Mouse (Mus musculus): ENCODE results near the gene Poc5.

Poc5 gene

GRCm38 (mm10) chr13:96388042-96388888 is at the start of gene Poc5:
Gene Poc5 (plus strand): TSS chr13:96388294.
- DNase-seq (ENCODE audit: low read depth, low spot score), result peak; percentile 97

GRCm38 (mm10) chr13:96341461-96341860 is 46.6 kb upstream of the Poc5 start:
- DNase-seq (ENCODE audit: low read depth, low spot score), result no peak

- no peak for DNase-seq (ENCODE audit: low read depth, low spot score)
Measured at GRCm38 (mm10) chr13:96344778-96345177, 43.3 kb upstream of the Poc5 start.

- no peak for DNase-seq (ENCODE audit: low read depth, low spot score)
Measured at GRCm38 (mm10) chr13:96346581-96346980, 41.5 kb upstream of the Poc5 start.

- no peak for DNase-seq (ENCODE audit: low read depth, low spot score)
Measured at GRCm38 (mm10) chr13:96350207-96350606, 37.9 kb upstream of the Poc5 start.

GRCm38 (mm10) chr13:96351264-96351663 is 36.8 kb upstream of the Poc5 start:
- no peak for DNase-seq (ENCODE audit: low read depth, low spot score)

GRCm38 (mm10) chr13:96375519-96375918 is 12.6 kb upstream of the Poc5 start:
- DNase-seq (ENCODE audit: low read depth, low spot score), result no peak

GRCm38 (mm10) chr13:96376871-96377270 is 11.2 kb upstream of the Poc5 start:
- DNase-seq (ENCODE audit: low read depth, low spot score), result no peak

- no peak for DNase-seq (ENCODE audit: low read depth, low spot score)
Measured at GRCm38 (mm10) chr13:96377883-96378282, 10.2 kb upstream of the Poc5 start.

GRCm38 (mm10) chr13:96389301-96389700 is 1.2 kb downstream of the Poc5 start:
- DNase-seq (ENCODE audit: low read depth, low spot score), result no peak

GRCm38 (mm10) chr13:96401251-96401650 is 13.2 kb downstream of the Poc5 start:
- no peak for DNase-seq (ENCODE audit: low read depth, low spot score)

GRCm38 (mm10) chr13:96405518-96405917 is 17.4 kb downstream of the Poc5 start:
- no peak for DNase-seq (ENCODE audit: low read depth, low spot score)

- no peak for DNase-seq (ENCODE audit: low read depth, low spot score)
Measured at GRCm38 (mm10) chr13:96407040-96407439, 18.9 kb downstream of the Poc5 start.

GRCm38 (mm10) chr13:96408786-96409185 is 20.7 kb downstream of the Poc5 start:
- DNase-seq (ENCODE audit: low read depth, low spot score), result no peak

- DNase-seq (ENCODE audit: low read depth, low spot score), result no peak
Measured at GRCm38 (mm10) chr13:96414384-96414783, 26.3 kb downstream of the Poc5 start.

GRCm38 (mm10) chr13:96416380-96416779 is 28.3 kb downstream of the Poc5 start:
- no peak for DNase-seq (ENCODE audit: low read depth, low spot score)

GRCm38 (mm10) chr13:96417261-96417813 is 29.2 kb downstream of the Poc5 start:
- DNase-seq (ENCODE audit: low read depth, low spot score), result no peak

- DNase-seq (ENCODE audit: low read depth, low spot score), result no peak
Measured at GRCm38 (mm10) chr13:96418487-96418886, 30.4 kb downstream of the Poc5 start.

GRCm38 (mm10) chr13:96421230-96421629 is 33.1 kb downstream of the Poc5 start:
- DNase-seq (ENCODE audit: low read depth, low spot score), result no peak

GRCm38 (mm10) chr13:96424496-96425274 is 36.6 kb downstream of the Poc5 start:
- no peak for DNase-seq (ENCODE audit: low read depth, low spot score)

GRCm38 (mm10) chr13:96426044-96426443 is 38.0 kb downstream of the Poc5 start:
- DNase-seq (ENCODE audit: low read depth, low spot score), result no peak

GRCm38 (mm10) chr13:96428531-96428930 is 40.4 kb downstream of the Poc5 start:
- DNase-seq (ENCODE audit: low read depth, low spot score), result no peak
